Mouse (Mus musculus) bone marrow, adult 2 months (tissue): ENCODE data around the gene Fam120a. TPM values are rescaled to one million over a fixed set of nuclear protein-coding genes. Genes with fewer than 3 reads are reported as not detected.

Source experiments
- H3K27ac ChIP-seq: fragments of 200-500 bp; 2 replicates; pipeline ENCODE4 v1.5.1; 2012; ENCODE audit warnings: low read depth, mild to moderate bottlenecking, control low read depth, inconsistent platforms, low read length; ENCODE audit not compliant: control insufficient read depth, poor library complexity, insufficient read depth
- H3K4me1 ChIP-seq: fragments of 200-500 bp; 2 replicates; pipeline ENCODE4 v1.6.1; 2011; ENCODE audit warnings: low read length; ENCODE audit not compliant: control insufficient read depth, insufficient read depth
- H3K4me3 ChIP-seq: fragments of 200-500 bp; replicated peaks from 2 replicates; pipeline ENCODE3; 2011; ENCODE audit warnings: mild to moderate bottlenecking, low read depth, low read length, control low read depth; ENCODE audit not compliant: control insufficient read depth
- CTCF ChIP-seq: fragments of 200-500 bp; IDR thresholded peaks from 2 replicates; pipeline ENCODE4 v1.5.1; 2011; ENCODE audit warnings: low read length, control low read depth; ENCODE audit not compliant: control insufficient read depth, insufficient read depth
- POLR2A ChIP-seq: fragments of 200-500 bp; IDR thresholded peaks from 2 replicates; pipeline ENCODE4 v1.6.1; 2011; ENCODE audit warnings: low read depth, mild to moderate bottlenecking, control low read depth, low read length, borderline replicate concordance; ENCODE audit not compliant: control insufficient read depth
- WGBS: fragments of 180-500 bp; shearing (Covaris S2); methylation state at CpG from one replicate; pipeline ENCODE4 v1.1.7; 2018; 5-methylcytosine and 5-hydroxymethylcytosine counted together
- polyA plus RNA-seq: library from polyadenylated mRNA; stranded (reverse); fragments of >200 nt; gene quantifications from 2 replicates; pipeline ENCODE4 v1.2.4, GENCODE M21; 2011; ENCODE audit warnings: low replicate concordance; ENCODE audit not compliant: missing spikeins, insufficient read depth, insufficient read length

Fam120a gene
- polyA plus RNA-seq, 1 experiment: 67.9 TPM

GRCm38 (mm10) chr13:48837537-48837936, 130.3 kb downstream of the Fam120a start:
- H3K4me1 ChIP-seq: peaks cover 11% of the 10 kb centered on the region
- WGBS: 85% methylated on average over 6 of the region's 6 CpGs
- H3K27ac ChIP-seq: no peak overlapping the region
- H3K4me3 ChIP-seq: no peak overlapping the region
- TF ChIP-seq CTCF (no peak), POLR2A (no peak)

GRCm38 (mm10) chr13:48830528-48831250, 137.1 kb downstream of the Fam120a start:
- no peak overlapping the region for H3K4me3 ChIP-seq
- no peaks in the 10 kb centered on the region for H3K4me1 ChIP-seq
- no peak for TF ChIP-seq CTCF
- TF ChIP-seq POLR2A: no peak
- WGBS: 86% methylated on average over 14 of the region's 14 CpGs
- H3K27ac ChIP-seq: no peak overlapping the region

DNA sequence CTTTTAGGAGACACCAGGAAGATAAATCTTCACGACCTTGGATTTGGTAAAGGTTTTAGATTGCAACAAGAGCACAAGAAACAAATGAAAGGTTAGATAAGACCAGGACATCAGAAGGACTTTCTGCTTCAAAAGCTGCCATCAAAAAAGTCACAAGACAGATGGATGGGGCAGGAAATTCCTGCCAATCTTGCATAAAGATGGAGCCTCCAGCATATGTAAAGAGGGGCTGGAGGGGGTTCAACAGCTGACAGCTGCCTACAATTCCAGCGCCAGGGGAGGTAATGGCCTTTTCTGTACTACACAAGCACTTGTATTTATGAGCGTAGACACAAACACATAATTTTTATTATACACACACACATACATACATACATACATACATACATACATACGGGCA, 138.0 kb downstream of the Fam120a start:
- Histone ChIP-seq H3K4me1 (no peaks in the 10 kb centered on the region), H3K27ac (no peak overlapping the region), H3K4me3 (no peak overlapping the region)
- WGBS: 86% methylated on average over 4 of the region's 4 CpGs
- TF ChIP-seq POLR2A: no peak
- no peak for TF ChIP-seq CTCF

Other genes starting within 250 kb of the Fam120a start
- 8.6 and 11.8 TPM in 2 replicates for gene Phf2, start 96.9 kb downstream of the Fam120a start, polyA plus RNA-seq
- not detected in 2 replicates for gene Wnk2, start 180.0 kb upstream of the Fam120a start, polyA plus RNA-seq
- 21.4 and 36.6 TPM in 2 replicates for gene Ninj1, start 219.5 kb upstream of the Fam120a start, polyA plus RNA-seq
- gene Card19, start 248.0 kb upstream of the Fam120a start, polyA plus RNA-seq: 27.5 and 41.1 TPM in 2 replicates